Mouse (Mus musculus): ENCODE measurements around the gene Mkrn1. TPM values are rescaled to one million over a fixed set of nuclear protein-coding genes. Genes with fewer than 3 reads are reported as not detected.
"Not testable (repeated sequence)": the region's sequence is repeated elsewhere in the genome, so short reads cannot be mapped to it uniquely, and the experiment has no call there.

The Mkrn1 gene
- polyA plus RNA-seq, 1 experiment from 2014 or later: 58.7 TPM

- in situ Hi-C loops (cut with MboI; ENCODE audit: low pct_unique_long_range_greater_than_20kb): no loop called here
- no peak for TF ChIP-seq CTCF (IDR thresholded peaks at IDR 0.05)
- H3K27me3 ChIP-seq: no peaks in the 10 kb centered on the region
- POLR2A ChIA-PET: no interaction called here
- CTCF ChIA-PET: interaction anchor here (1.0 kb wide), 2 partner anchors 20 to 28 kb away, joined by 3 read pairs; no protein-coding TSS in a partner anchor
- peak; percentile 88 for DNase-seq (ENCODE audit: low read depth, low spot score)
- peak; percentile 99 for ATAC-seq
These were observed 27.3 kb upstream of the Mkrn1 start for GRCm38 (mm10) chr6:39447429-39448185.

GRCm38 (mm10) chr6:39445801-39446572 is 25.7 kb upstream of the Mkrn1 start:
- POLR2A ChIA-PET: interaction anchor here (0.6 kb wide), 2 partner anchors 252 to 714 kb away, joined by 3 read pairs; no protein-coding TSS in a partner anchor
- no peak for TF ChIP-seq CTCF (IDR thresholded peaks at IDR 0.05)
- DNase-seq (ENCODE audit: low read depth, low spot score) (no peak), ATAC-seq (no peak)
- in situ Hi-C loops (cut with MboI; ENCODE audit: low pct_unique_long_range_greater_than_20kb): no loop called here
- H3K27me3 ChIP-seq: no peaks in the 10 kb centered on the region
- CTCF ChIA-PET: no interaction called here

- DNase-seq (ENCODE audit: low read depth, low spot score) (no peak), ATAC-seq (no peak)
- CTCF ChIA-PET: no interaction called here
- POLR2A ChIA-PET: interaction anchor here (0.6 kb wide), 1 partner anchor 75 kb away, joined by 3 read pairs; no protein-coding TSS in a partner anchor
- no peak for TF ChIP-seq CTCF (IDR thresholded peaks at IDR 0.05)
- H3K27me3 ChIP-seq: no peaks in the 10 kb centered on the region
- in situ Hi-C loops (cut with MboI; ENCODE audit: low pct_unique_long_range_greater_than_20kb): no loop called here
These were observed 22.6 kb upstream of the Mkrn1 start for GRCm38 (mm10) chr6:39442786-39443287.

GRCm38 (mm10) chr6:39440207-39440606 is 19.9 kb upstream of the Mkrn1 start:
- ChIA-PET POLR2A (no interaction called here), CTCF (interaction anchor here (0.6 kb wide), 1 partner anchor 15 kb away, joined by 3 read pairs; no protein-coding TSS in a partner anchor)

GRCm38 (mm10) chr6:39437519-39437918 is 17.3 kb upstream of the Mkrn1 start:
- in situ Hi-C loops (cut with MboI; ENCODE audit: low pct_unique_long_range_greater_than_20kb); H3K27me3 ChIP-seq; CTCF ChIA-PET; ATAC-seq; DNase-seq (ENCODE audit: low read depth, low spot score): not testable (repeated sequence)
- POLR2A ChIA-PET: interaction anchor here (0.6 kb wide), 1 partner anchor 74 kb away, joined by 3 read pairs; no protein-coding TSS in a partner anchor

More at GRCm38 (mm10) chr6:39440207-39440606, 19.9 kb upstream of the Mkrn1 start:
- no peak for TF ChIP-seq CTCF (IDR thresholded peaks at IDR 0.05)
- in situ Hi-C loops (cut with MboI; ENCODE audit: low pct_unique_long_range_greater_than_20kb): no loop called here
- no peak for ATAC-seq
- no peak for DNase-seq (ENCODE audit: low read depth, low spot score)
- no peaks in the 10 kb centered on the region for H3K27me3 ChIP-seq

- ChIA-PET POLR2A (no interaction called here), CTCF (no interaction called here)
- ATAC-seq (no peak), DNase-seq (ENCODE audit: low read depth, low spot score) (no peak)
- no peak for TF ChIP-seq CTCF (IDR thresholded peaks at IDR 0.05)
- no peaks in the 10 kb centered on the region for H3K27me3 ChIP-seq
- in situ Hi-C loops (cut with MboI; ENCODE audit: low pct_unique_long_range_greater_than_20kb): no loop called here
These were observed 15.6 kb upstream of the Mkrn1 start for GRCm38 (mm10) chr6:39435875-39436274.

GRCm38 (mm10) chr6:39434886-39435492 is 14.7 kb upstream of the Mkrn1 start:
- no peak for ATAC-seq
- in situ Hi-C loops (cut with MboI; ENCODE audit: low pct_unique_long_range_greater_than_20kb): no loop called here
- ChIA-PET POLR2A (no interaction called here), CTCF (no interaction called here)
- no peaks in the 10 kb centered on the region for H3K27me3 ChIP-seq
- TF ChIP-seq CTCF (IDR thresholded peaks at IDR 0.05): no peak
- DNase-seq (ENCODE audit: low read depth, low spot score): no peak

GRCm38 (mm10) chr6:39434111-39434885 is 14.0 kb upstream of the Mkrn1 start:
- ATAC-seq (no peak), DNase-seq (ENCODE audit: low read depth, low spot score) (no peak)
- ChIA-PET POLR2A (interaction anchor here (0.5 kb wide), 1 partner anchor 141 kb away, joined by 5 read pairs; no protein-coding TSS in a partner anchor), CTCF (interaction anchor here (1.3 kb wide), 1 partner anchor 15 kb away, joined by 3 read pairs; the partner anchor contains the start of gene Mkrn1)
- TF ChIP-seq CTCF (IDR thresholded peaks at IDR 0.05): no peak
- in situ Hi-C loops (cut with MboI; ENCODE audit: low pct_unique_long_range_greater_than_20kb): no loop called here
- H3K27me3 ChIP-seq: no peaks in the 10 kb centered on the region

GRCm38 (mm10) chr6:39433701-39434100 is 13.4 kb upstream of the Mkrn1 start:
- ChIA-PET CTCF (interaction anchor here (1.3 kb wide), 1 partner anchor 14 kb away, joined by 3 read pairs; the partner anchor contains the start of gene Mkrn1), POLR2A (interaction anchor here (0.5 kb wide), 1 partner anchor 142 kb away, joined by 5 read pairs; no protein-coding TSS in a partner anchor)
- TF ChIP-seq CTCF (IDR thresholded peaks at IDR 0.05): no peak
- in situ Hi-C loops (cut with MboI; ENCODE audit: low pct_unique_long_range_greater_than_20kb): no loop called here
- no peak for ATAC-seq
- no peak for DNase-seq (ENCODE audit: low read depth, low spot score)
- H3K27me3 ChIP-seq: no peaks in the 10 kb centered on the region
